Mouse (Mus musculus) skeletal muscle tissue, adult 2 months (tissue): ENCODE results near the gene Rrp12.
"Not testable (repeated sequence)": the region's sequence is repeated elsewhere in the genome, so short reads cannot be mapped to it uniquely, and the experiment has no call there.

Source experiments
- DNase-seq: peaks from one replicate; pipeline ENCODE4 v3.0.0-alpha.2; 2012; ENCODE audit warnings: low read depth, low spot score

The Rrp12 gene

DNA sequence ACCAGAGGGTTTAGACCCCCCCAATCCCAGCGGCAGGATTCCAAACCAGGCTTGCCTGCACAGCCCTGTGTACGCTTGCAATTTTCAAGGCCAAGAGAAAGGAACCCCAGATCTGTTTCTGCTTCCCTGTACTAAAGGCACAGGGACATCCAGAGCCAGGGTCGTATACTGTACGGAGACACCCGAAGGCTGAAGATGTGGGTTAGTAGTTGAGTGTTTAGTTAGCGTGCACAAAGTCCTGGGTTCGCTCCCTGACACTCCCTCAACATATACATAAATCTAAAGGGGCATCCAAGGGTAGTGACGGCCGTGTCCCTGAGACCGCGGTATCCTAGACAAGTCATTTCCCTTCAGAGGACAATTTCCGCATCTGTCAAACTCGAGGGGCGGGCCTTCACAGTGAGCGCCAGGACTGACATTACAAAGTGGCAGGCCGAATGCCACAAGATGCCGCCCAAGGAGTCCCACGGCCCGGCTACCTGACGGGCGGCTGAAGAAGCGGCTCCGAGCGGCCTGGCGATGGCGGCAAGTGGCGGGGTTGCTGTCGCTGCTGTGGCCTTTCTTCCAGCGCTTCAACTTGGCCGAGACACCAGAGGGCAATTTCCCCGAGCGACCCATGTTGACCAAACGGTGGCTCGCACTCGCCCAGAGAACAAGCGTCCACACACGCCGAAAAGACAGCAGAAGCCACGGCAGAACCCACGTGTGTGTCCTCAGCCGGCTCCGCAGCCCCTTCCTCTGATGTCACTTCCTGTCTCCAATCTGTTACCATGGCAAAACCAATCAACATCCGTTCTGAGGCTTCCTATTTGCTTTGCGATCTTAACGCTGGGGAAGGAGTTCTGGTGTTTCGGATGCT lies at the start of gene Rrp12:
Gene Rrp12, minus strand, starts transcription at position 714 of the 859 bp plus-strand sequence.
- peak; percentile 86 for DNase-seq

DNA sequence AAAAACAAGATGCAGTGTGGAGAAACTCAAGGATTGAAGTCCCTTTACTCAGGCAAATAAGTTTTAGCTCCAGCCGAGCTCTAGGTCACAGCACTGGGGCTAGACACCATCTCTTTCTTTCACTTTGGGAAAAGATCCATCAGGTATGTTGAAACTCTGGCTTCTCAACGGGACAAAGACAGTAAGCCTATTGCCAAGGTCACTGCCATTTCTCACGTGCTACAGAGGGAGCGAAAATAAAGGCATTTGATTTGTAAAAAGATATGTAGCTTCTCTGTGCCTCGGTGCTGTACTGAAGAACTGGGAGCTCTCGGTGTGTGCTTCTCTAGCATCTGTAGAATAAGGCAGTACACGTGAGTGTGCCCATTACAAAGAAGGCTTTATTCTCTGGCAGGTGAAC lies 47.9 kb upstream of the Rrp12 start:
- no peak for DNase-seq

DNA sequence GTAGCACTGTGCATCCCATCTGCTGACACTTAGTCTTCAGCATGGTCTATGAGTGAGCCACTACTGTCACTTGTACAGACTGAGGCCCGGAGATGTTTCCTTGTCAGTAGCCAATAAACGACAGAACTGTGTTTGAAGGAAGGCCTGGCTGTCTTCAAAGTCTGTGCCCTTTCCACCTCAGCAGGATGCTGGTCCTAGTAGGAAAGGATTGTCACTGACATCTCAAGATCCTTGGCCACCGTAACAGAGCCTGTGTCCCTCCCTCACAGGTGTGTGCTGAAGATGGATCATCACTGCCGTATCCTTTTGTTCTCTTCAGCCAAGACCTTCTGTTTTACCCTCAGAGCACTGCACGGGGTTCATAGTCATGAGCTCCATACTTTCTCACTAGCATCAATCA lies 42.6 kb upstream of the Rrp12 start:
- no peak for DNase-seq

DNA sequence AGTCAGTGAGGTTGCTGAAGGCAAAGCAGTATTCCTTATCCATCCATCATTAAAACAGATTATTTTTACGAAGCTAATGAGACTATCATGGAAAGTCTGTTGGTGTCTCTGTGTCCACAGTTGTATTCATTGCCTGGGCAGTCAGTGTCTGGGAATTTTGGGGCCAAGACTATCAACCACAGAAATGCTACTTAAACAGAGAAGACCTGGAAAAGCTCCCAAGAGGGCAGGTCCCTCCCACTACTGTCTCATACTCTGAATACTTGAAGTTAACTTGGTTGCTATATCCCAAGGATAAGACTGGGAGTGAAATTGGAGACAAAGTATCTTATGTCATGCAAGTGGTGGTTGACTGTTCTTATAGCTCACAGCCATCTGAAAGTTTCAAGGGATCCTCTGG lies 39.9 kb upstream of the Rrp12 start:
- no peak for DNase-seq

DNA sequence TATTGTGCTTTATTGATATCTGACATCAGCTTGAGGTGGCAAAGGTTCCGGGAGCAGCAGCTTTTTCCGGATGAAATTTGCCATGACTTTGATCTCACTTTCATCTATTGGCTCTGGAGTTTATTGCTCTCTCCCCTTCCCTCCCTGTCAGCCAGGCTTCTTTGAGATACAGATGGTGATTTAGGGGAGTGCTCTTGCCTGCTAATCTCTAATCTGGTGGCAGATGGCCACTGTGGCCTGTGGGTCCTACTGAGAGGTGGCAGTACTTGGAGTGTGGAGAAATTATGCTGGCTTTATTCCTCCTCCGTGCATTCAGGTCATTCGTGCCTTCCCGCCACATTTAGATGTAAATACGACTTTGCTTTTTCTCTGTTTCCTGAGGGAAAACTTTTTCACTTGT lies 38.2 kb upstream of the Rrp12 start:
- no peak for DNase-seq

DNA sequence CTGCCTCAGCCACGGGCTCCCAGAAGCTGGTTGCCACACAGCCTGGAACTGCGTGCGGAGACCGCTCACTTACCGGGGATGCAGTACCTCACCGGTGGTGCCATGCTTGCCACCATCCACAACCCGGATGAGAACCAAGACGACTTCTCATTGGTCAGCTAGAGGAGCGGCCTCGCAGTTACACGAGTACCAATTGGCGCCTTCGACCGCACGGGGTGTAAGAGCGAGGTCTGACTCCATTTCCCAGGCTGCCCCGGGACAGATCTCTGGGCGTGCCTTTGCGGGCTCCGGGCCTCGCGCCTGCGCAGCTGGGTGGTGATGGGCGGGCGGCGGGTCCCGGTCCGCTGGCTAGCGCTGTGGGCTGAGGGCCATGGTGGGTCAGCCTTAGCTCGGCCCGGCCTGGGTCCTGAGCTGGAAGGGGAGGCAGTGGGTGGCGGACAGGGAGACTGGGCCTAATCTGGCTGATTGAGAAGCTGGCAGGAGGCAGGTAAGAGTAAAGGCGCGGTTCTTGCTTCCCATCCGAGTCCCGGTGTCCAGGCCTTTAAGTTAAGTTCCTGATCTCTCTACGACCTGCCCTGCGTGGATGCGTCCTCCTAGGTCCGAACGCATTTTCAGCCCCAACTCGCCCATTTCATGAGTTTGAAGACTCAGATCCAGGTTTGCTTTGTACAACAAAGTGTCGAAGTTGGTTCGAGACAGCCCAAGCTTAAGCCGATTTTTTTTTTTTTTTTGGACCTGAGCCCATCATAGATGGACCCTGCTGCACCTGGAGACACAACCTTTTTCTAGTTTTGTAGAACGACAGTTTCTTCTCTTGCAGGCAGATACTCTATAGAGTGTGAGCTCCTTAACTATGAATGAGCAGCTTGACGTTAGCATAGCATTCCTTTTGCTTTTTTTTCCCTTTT lies 37.5 kb upstream of the Rrp12 start, which contains the start of the genes Exosc1 and Zdhhc16:
Gene Exosc1, minus strand, starts transcription at position 245 of the 908 bp plus-strand sequence.
Gene Zdhhc16, plus strand, starts transcription at position 302 of the 908 bp plus-strand sequence.
- DNase-seq = peak; percentile 97

DNA sequence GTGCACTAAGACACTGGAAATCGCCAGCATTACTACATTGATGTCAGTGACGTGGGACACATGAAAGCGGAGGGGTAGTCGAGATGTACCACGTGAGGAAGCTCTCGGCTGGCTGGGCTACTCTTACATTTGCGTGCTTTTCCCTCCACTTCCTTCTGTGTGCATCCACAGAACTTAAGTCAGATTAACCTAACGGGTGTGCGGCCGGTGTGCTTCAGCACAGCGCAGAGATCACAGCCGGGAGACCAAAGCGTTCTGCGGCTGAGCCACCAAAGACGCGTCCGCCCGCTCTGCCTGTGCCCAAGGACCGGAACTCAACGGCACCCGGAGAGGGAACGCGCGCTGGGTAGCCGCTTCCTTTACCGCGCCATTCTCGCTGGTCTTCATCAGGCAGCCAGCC lies 36.7 kb upstream of the Rrp12 start:
- no peak for DNase-seq

DNA sequence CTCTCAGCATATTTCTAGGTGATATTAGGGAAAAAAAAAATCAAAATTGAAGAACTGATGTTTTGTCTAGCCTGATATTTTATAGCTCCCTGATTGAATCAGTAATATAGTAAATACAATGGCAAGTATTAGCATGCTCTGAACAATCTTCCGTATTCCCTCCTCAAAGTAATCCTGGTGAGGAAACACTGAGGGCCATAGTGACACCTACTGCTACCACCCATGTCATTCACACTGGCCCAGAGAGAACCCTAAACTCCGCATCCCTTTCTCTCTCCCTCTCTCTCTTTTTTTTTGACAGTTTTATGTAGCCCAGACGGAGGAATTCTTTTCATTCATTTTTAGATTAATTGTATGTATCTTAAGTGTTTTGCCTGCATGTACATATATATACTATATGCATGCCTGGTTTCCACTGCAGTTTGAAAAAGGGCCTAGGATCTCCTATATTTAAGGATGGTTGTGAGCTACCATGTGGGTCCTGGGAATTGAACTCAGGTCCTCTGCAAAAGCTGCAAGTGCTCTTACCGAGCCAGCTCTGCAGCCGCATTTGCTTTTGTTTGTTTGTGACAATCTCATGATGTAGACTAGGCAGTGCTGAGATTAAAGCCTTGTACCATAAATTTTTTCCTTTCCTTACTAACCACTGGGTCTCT lies 24.6 kb upstream of the Rrp12 start:
- no peak for DNase-seq

DNA sequence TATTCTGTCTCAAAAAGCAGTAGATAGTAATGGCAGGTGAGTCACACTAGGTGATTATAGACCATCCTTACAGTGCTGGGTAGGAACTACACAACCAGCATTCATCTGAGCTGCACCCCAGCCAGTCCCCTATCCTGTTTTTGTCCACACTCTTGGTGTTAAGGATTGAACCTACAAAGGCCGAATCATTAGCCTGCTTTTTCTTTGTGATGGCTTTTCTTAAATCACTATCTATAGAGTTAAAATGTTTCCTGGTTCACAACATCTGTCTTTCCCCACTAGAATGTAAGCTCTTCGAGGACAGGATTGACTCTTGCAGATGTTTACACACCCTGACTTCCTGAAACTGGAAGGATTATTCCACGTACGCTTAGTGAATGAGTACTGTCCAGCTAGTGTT lies 23.5 kb upstream of the Rrp12 start:
- DNase-seq = no peak

DNA sequence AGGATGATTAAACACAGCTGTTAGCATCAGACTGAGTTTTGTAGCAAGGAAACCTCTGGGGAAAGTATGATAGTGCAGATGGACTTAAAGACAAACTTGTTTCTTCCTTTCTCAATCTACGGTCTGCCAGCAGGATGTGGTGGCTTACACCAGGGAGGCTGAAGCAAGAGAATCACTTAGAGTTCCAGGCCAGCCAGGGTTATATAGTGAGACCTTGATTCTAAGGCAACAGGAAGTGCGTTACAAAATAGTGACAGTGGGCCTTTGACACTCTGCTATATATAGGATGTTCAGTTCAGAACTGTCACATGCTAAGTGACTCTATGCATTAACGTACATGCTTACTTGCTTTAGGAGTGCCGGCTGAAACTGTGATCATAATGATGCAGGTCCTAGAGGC lies 20.9 kb upstream of the Rrp12 start:
- no peak for DNase-seq

DNA sequence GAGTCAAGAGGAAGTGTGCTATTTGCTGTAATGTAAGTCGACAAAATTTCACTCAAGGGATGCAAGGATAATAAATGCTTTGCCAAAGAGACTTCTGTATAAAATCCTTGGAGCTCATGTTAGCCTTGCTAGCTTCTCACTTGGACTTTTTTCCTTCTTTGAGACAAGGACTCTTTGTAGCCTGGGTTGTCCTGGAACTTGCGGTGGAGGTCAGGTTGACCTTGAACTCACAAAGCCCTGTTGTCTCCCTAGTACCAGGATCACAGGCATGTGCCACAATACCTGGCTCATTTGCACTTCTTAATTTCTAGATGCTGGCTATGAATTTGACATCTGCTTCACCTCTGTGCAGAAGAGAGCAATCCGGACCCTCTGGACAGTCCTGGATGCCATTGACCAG lies 19.3 kb upstream of the Rrp12 start:
- no peak for DNase-seq

DNA sequence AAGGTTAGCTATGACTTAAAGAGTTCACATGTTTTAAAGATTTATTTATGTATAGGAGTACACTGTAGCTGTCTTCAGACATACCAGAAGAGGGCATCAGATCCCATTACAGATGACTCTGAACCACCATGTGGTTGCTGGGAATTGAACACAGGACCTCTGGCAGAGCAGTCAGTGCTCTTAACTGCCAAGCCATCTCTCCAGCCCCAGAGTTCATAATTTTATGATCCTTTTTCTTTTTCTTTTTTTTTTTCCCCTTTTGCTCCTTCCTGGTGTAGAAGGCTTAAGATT lies 18.6 kb upstream of the Rrp12 start:
- DNase-seq = not testable (repeated sequence)

DNA sequence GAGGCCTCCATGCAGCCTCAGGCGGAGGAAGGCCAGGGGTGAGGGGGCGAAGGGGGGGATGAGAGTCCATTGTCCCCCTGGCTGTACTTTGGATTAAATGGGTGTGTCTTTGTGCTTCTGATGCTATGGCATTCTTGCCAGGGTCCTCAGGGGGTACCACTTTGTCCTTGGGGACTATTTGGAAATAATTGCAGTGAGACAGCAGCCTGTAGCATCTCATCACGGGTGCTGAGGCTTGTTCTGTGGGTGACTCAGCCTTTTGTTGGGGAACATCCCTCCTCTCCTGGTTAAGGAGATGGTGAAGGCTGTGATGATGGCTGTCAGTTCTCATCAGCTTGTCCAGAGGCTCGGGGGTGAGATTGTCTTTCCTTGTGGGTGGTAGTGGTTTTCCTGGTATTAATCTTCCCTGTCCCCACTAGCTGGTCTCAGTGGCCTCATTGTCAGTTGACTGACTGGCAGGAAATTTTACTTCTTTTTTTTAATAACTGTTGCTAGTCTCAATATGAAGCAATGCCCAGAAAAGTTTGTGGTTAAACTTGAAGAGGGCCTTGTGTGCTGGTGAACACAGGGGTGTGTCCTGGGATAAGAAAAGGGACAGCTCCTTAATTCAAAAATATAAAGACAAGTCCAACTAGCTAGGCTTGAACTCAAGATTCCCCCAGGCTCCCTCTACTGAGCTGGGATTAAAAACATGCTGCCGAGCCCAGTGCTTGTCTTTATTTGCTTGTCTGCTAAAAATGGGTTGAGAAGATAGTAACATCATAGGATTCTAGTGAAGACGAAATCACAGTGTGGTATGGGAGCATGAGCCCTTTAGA lies 18.0 kb upstream of the Rrp12 start:
- no peak for DNase-seq

DNA sequence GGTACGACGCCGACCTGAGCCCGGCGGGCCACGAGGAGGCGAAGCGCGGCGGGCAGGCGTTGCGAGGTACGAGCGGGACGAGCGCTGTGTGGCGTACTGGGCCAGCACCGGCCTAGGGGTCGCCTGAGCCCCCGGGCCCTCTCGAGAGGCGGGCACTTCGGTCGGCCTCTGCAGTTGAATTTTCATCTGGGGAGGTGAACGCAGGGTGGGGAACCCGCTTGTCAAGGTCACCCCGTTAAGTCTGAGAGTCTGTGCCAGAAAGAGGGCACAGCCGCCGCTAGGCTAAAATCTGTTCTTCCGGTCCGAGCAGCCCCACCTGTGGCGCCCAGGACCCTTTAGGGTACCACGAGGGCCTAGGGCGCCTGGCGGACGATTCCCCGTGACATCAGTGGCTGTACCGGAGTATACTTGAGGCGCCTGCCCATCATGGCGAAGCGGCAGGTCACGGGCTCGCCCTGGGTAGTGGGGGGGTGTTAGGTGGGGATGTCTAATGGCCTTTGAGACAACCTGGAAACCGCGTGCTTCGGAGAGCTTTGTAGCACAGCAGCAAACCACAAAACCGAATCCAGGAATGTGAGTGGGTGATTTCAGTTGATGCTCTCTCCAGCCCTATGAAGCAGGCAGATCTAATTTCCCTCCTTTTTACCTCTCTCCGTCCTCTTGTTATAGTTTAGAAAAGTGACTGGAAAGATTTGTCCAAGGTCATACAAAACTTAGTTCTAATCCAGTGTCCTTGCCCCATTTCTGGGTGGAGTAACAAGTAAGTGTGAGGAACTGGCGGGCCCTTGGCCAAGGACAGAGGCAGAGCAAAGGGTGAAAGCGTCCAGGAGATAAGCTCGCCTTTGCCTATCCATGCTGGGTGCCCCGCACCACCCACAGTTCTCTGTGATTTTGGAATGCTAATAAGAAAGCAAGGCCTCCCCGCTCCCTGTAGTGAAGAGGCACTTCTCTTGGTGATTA lies 16.4 kb upstream of the Rrp12 start:
- DNase-seq = no peak

DNA sequence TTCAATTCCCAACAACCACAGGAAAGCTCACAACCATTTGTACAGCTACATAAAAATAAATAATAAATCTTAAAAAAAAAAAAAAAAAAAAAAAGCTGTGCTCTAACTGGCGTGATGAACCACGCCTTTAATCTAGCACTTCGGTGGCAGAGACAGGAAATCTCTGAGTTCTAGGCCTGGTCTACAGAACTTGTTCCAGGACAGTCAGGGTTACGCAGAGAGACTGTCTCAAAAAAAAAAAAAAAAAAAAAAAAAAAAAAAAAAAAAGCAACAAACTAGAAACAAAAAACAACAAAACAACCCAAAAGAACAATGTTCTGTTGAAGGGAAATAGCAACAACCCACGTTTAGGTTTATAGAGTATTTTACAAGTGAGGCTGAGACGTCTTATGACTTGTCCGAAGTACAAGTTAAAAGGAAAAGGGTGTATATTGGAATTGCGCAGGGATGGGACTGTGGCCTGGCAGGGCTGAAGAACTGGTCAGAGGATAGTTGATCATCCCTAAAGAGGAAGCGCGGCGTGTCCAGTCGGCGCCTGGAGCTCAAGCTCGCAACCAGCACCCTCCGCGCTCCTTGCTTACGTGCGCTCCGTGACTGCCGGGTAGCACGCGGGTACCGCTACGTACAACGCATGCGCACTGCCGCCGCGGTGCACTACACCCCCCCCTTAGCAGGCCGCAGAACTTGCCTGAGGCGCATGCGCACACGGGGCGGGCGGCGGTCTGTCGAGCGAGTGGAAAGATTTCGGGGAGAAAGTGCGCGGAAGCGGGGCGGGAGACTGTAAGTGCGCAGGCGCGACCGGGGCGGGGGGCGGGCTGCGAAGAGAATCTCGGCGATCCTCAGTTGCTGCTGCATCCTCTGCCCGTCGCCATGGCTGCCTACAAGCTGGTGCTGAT lies 15.5 kb upstream of the Rrp12 start, which contains the start of gene Pgam1:
Gene Pgam1, plus strand, starts transcription at position 746 of the 896 bp plus-strand sequence.
- peak; percentile 100 for DNase-seq

DNA sequence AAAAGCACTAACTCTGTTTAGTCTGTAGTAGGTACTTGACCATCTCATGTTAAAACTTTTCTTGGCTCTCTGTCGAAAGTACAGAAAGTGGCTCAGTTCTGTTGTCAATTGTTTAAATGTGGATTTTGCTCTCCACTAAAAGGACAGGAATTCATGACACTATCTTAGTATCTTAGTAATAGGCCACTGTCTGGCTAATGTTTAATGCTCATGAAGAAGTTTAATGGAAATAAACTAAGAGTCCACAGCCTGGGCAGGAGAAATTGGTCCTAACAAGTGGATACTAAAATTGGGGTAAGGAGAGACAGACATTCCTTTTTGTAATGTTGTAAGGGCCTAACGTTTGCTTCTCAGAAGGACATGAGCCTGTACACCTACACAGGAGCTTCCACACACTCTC lies 14.4 kb upstream of the Rrp12 start:
- no peak for DNase-seq

DNA sequence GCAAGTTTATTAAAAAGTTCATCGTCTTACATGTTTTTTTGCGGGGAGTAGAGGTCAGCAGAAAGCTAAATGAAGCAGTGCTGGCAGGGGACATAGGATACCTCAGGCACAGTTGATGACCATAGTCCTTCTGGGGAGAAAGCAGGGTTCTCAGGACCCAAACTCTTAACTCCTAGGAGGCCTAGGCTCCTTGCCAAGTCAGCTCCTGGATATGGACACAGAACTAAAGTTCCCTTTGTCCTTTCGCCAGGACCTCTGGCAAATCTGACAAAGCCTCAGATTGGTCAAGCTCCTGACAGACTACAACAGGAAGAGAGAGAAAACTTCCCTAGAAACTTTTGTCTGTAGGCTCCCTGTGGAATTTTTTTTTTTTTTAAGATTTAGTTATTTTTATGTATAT lies 12.8 kb upstream of the Rrp12 start:
- no peak for DNase-seq

DNA sequence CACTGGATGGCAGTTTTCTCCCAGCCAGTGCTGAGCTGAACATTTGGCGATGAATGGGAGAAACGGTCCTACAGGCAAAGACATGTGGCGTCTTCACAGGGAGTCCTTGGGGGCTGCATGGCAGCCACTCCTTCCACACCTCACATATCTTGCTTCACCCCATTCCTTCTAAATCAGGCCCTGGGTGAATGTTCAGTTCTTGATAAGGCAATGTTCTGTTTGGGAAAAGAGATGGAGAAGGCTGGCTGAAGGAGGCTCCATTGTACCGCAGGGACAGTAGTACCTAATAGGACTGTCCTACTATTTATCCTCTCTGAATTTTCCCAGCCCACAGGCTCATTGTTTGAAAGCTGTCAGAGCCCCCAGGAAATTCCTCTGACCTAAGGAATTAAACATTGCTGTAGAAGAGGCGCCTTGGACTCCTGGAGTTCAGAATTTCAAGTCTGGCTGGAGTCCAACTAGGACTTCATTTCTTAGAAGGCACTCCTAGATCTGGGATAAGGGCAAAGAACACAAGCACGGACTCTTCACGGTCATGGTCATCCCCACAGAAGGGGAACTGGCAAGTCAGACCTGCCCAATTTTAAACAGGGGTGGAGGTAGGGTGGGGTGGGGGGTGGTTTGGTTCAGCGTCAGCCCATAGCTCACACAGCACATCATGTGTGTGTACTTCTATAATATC lies 11.2 kb upstream of the Rrp12 start:
- DNase-seq = no peak
